Mouse (Mus musculus): ENCODE data around the gene 2510002D24Rik.

Gene 2510002D24Rik

DNA sequence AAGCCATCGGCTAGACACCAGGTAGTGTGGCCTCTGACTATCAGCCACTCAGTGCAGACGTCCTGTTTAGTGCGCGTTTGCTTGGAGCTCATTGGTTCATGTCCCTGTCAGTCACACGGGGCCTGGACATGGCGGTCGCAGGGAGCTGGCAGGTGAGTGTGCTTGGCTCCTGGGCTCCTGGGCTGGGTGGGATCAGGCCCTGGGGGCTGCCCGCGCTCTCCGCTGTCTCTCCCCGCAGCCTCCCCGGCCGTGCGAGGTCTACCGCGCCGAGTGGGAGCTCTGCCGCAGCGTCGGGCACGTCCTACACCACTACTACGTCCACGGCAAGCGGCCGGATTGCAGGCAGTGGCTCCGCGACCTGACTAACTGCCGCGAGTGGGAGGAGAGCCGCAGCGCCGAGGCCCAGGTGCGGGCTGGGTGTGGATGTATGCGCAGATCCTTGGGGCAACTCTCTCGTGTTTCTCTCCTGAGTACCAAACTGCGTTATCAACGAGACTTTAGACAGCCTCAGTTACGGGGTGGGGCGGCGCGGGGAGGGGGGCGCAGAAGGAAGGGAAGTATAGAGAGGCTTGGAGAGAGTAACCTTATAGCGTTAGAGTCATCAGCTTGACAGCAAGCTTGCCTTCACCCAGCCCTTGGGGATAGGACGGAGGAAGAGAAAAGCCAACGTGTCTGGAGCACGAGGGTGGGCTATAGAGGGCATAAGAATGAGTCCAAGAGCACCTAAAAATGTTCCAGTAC, at the start of gene 2510002D24Rik, which contains the start of gene Gm28539:
Gene 2510002D24Rik (plus strand): TSS at position 111 of the 741 bp plus-strand sequence.
Gene Gm28539 (plus strand): TSS at position 117 of the 741 bp plus-strand sequence.
- DNase-seq (ENCODE audit: low read depth, low spot score), result peak; percentile 98

DNA sequence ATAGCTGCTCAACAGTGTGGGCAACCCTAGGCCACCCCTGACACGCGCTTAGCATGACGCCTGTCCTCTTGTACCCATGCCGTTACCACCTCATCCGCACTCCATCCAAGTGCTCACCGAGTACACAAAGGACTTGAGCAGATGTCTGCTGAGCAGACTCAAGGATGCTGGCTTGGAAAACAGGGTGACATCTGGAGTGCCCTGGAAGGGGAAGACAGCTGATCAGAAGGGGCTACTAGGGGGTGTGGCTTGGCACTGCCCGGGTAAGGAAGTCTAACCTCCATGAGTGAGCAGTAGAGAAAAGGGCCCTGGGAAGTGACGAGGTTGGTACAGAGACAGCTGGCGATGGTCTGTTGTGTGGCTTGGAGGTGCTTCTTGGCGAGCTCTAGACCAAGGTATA, 49.7 kb upstream of the 2510002D24Rik start:
- DNase-seq (ENCODE audit: low read depth, low spot score), result no peak

DNA sequence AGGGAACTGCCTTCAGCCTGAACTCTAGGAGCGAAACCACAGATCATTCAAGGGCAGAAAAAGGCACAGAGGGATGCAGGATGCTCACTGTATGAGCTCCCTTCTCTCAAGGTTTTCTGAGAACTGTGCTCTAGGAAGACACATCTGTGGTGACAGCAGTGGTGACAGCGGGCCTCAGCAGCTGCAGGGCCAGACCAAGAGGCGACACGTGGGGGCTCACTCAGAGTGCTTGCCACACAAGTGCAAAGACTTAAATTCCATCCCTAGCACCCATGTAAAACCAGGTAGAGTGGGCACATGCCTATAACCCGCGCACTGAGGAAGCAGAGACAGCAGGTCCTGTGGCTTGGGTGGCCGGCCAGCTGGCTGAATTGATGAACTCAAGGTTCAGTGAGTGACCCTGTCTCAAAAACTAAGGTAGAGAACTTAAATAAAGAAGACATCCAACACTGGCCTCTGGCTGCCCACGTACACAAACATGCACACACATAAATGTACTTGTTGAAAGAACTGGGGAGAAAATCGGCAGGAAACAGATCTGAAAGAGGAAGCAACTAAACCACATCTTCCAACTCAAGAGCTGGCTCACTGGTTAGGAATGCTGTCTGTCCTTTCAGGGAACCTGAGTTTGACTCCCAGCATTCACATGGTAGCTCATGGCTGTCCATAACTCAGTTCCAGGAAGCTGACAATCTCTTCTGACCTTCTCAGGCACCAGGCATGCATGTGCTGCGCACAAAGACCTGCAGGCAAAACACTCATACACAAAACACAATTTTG, 47.6 kb upstream of the 2510002D24Rik start:
- no peak for DNase-seq (ENCODE audit: low read depth, low spot score)

DNA sequence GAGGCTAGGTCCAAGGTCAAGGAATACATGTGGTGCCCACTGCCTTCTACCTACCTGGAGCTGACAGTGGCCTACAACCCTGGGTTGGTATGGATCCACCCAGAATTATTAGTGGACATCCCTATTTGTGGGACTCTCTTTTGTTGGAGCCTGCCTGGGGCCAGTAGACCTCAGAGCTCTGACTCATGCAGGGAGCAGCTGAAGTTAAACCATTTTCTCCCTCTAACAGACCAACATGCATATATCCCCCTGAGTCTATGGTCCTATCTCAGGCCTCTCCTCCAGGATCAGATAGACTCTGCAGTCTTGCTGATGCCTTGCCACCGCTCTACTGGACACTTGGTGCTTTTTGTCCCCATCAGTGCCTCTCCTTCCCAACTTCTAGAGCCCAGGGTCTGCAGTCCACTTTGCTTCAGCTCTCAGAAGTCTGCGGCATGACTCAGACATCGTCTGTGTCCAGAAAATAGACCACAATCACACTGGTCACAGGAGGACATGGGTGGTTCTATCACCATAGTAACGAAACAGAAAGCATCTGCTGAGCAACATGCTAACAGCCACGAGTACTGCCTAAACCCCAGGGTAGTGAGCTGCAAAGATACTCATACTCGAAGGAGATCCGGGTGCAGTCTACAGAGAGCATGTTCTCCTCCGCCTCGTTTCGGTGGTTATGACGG, 41.0 kb upstream of the 2510002D24Rik start:
- DNase-seq (ENCODE audit: low read depth, low spot score), result no peak

DNA sequence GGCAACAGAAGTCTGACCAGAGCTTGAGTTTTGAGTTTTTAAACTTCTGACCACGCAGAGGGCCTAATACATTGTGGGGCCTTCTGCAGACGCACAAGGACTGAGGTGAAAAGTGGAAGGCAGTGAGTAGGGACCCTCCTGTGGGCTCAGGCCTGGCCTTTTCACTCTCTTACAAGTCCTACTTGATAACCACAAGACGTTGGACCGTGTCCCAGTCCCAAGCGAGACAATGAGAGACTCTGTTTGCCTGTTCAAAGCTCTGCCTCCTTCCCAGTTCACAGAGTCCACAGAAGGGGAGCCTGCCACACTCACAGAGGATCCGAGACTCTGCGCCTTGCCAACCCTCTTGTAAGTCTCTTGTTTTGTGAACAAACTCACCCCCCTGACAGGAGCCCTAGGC, 39.7 kb upstream of the 2510002D24Rik start:
- no peak for DNase-seq (ENCODE audit: low read depth, low spot score)

DNA sequence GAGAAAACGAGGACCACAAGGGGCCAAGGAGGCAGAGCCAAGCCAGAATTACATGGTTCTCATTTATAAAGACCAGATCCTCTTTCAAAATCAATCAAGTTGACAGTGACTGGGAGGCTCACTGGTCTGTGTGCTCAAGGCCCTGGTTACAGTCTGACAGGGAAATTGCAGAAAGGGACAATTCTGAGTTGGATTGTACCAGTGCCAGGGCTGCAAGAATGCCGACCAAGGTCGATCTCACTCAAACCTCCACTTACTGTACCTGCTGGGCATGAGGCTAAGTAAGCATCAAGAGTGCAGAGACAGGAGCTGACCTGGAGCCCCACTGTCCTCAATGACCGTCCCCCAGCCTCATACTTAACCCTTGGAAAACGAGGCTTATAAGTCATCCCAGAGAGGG, 38.2 kb upstream of the 2510002D24Rik start:
- no peak for DNase-seq (ENCODE audit: low read depth, low spot score)

DNA sequence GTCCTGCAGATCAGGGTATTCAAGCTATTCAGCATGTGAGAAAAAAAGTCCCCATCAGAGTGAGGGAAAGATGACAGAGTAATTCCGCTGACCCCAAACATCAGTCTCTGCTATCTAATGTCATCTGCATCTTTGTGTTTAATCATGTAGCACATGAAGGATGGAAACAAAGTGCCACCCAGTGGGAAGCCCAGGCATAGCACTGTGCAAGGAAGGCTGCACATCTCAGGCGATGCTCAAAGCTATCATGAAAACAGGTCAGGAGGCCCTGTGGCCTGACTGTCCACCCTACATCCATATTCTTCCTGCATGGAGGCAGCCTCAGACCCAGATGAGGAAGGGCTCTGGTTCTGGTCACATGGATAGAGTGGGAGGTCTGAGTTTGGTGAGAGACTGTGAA, 37.5 kb upstream of the 2510002D24Rik start:
- peak; percentile 42 for DNase-seq (ENCODE audit: low read depth, low spot score)

DNA sequence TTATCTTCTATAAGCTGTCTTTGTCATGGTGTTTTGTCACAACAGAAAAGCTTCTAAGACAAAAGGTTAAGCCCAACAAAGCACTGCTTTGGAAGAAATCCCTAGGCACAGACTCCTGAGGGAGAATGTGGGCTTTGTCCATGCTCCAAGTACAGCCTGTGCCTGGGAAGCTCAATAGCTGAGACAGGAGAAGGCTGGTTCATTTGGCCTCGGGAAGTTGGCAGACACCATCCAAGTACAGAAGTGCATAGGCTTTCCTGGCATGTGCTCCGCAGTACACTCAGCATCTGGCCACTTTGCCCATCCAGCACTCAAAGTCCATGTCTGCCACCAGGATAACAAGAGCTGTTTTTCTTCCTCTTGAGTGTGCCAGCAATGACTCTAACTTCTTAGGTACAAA, 30.6 kb upstream of the 2510002D24Rik start:
- no peak for DNase-seq (ENCODE audit: low read depth, low spot score)

DNA sequence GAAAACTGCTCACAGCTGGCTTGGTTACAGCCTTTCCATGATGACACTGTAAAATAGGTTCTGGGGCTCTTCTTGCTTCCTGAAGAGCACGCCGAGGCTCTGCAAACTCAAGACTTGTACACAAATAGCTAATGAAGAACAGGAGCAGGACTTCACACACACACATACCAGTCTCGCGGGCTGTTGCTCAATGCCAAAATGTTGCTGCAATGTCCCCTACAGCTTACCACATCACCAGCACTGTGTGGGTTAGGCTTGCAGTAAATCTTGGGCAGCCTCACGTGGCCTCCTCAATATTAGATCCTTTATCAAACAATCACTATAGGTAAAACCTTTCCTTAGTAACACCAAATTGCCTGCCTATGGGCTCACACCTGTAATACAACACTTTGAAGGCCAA, 27.4 kb upstream of the 2510002D24Rik start:
- no peak for DNase-seq (ENCODE audit: low read depth, low spot score)

DNA sequence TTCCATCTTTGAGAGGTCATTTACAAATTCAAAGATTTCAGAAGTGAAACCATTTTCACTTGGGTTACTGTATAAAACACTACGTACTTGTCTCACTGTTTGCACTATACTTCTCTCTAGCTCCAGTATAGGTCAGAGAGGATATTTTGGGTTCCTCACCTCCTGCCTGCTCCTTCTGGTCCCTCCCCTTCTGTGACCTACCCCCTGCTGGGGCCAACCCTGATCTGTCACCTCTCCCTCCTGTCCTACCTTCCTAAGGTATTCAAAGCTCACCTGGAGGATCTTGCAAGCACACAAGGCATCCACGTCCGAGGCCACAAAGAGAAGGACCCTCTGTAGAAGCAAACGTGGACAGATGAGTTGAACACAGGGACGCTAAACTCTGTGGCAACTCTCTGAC, 25.3 kb upstream of the 2510002D24Rik start:
- peak; percentile 52 for DNase-seq (ENCODE audit: low read depth, low spot score)

DNA sequence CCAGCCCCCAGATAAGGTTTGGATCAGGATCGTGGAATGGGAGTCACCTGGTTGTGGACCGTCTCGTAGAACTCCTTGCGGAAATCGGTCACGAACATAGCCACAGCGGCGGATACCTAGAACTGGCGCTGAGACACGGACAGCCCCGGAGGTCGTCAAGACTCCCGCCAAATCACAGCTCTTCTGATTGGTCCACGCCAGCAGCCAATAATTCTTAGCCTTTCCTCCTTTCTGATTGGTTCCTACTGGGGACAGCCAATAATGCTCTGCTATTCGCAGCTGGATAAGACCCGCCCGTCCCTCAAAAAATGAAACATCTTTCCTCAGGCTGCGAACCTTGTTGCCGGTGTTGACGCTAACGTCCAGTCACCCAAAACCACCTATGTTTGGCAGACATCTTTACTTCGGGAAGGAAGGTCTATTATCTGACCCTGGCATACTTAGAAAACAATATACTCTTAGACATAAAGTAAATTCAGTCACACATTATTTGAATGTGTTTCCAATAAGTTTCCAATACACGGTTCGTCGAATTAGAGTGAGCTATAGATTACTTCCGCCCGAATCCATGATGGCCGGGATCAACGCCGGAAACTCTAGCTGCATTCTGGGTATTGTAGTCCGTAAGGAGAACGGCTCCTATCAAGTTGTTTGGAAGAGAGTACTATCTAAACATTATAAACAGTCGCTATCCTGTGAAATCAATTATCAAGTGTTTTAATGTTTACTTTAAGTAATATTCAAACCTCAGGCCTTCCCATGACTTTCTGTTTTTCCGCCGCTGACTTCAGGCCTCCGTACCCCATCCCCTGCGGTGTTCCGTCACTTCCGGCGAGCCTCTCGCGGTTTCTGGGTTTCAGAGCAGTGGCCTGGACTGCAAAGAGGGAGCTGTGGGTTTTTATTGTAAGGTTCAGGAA, 24.7 kb upstream of the 2510002D24Rik start, which contains the start of the genes Ufd1 and Cdc45:
Gene Ufd1 (plus strand): TSS at position 312 of the 917 bp plus-strand sequence.
Gene Cdc45 (minus strand): TSS at position 520 of the 917 bp plus-strand sequence.
- DNase-seq (ENCODE audit: low read depth, low spot score), result peak; percentile 97

DNA sequence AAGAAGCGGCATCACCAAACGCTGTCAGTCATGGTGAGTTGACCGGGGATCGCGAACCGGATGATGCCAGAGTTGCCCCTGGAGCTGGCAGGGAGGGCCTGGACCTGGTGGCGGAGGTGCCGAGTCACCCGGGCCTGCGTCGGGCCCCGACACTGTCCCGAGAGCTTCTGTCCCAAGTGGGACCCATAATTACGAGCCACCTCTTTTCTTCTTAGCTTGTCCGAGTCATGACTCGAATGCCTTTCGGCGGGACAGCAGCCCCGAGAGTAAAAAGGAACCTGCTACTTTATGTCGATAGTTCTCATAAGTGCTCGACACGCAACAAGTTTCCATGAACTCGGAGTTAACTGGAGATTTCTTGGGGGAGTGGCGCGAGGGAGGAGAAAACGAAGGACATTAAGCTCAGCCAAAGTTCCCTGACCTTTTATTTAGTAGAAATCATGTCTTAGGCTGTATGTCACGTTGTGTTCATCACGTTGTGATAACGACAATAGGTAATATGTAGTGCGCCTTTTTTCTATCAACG, 23.9 kb upstream of the 2510002D24Rik start:
- DNase-seq (ENCODE audit: low read depth, low spot score), result no peak

DNA sequence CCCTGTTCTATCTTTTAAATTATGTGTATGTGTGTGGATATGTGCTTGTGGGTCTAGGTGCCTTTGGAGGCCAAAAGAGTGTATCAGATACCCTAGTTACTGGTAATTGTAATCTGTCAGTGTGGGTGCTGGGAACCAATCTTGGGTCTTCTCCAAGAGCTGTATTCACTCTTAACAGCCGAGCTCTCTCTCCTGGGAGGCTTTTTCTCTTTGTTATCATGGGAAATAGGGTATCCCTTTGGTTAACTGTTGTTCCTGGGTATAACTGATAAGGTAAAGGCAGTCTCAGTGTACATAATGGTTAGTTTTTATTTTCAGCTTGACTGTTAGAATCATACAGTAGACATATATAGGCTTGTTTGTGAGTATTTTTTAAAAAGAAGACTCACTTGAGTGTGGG, 14.0 kb upstream of the 2510002D24Rik start:
- DNase-seq (ENCODE audit: low read depth, low spot score), result no peak

DNA sequence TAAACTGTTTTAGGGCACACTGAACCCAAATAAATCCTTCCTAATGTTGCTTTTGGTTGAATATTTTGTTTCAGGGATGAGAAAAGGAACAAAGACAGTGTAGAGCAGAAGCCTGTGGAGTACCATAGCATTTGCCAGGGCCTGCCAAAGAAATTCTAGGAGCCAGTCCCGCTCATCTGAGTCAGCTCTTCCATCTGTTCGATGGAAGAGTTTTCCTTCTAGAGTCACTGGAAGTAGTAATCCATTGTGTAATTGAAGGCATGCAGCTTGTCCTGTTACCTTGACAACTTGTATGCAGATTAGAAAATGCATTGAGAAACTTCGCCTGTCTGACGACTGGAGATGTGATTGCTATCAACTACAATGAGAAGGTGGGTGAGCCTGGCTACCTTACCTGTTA, 13.5 kb upstream of the 2510002D24Rik start:
- DNase-seq (ENCODE audit: low read depth, low spot score), result no peak

DNA sequence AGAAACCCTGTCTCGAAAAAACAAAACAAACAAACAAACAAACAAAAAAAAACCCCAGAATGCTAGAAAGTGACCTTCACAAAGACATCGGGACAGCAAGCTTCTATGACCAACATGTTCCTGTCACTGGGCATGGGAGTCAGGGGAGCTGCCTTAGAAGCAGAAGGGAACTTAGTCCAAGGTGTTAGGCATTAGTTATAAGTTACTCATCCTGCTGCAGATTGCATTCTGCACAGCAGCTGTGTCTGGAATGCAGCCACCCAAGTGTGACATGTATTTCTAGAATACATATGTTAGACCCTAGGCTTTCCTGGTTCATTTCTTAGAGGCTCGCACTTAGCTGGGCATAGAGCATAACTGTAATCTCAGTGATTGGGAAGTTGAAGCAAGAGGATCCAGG, 7.7 kb upstream of the 2510002D24Rik start:
- DNase-seq (ENCODE audit: low read depth, low spot score), result no peak

DNA sequence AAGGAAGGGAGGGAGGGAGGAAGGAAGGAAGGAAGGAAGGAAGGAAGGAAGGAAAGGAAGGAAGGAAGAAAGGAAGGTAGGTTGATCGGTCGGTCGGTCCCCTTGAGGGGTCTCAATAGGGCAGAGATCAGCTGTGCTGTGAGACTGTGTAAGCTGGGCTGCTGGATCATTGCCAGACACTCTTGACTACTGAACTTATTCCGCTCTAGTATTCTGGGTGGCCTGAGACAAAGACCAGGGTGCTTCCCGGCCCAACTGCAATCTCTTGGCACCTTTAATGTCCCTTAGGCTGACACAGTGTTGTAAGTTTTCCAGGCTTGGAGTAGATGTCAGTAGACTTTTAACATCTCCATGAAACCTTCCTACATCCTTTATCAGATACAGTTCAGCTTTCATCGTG, 7.3 kb upstream of the 2510002D24Rik start:
- DNase-seq (ENCODE audit: low read depth, low spot score), result no peak

DNA sequence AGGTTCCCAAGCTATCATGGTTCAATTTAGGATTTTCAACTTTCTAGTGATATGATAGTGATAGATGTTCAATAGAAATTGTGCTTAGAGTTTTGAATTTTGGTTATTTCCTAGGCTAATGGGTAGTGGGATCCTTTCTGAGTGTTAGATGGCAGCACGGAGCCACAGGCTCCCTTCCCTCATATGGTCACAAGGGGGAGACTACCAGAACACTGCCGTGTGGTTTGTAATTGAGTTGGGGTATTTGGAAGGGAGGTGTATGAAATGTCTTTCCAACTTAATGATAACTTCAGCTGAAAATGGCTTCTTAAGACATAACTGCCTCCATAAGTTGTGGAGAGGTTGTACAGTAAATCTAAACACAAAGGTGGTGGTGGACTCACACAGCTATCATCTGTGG, 2.9 kb upstream of the 2510002D24Rik start:
- DNase-seq (ENCODE audit: low read depth, low spot score), result no peak

DNA sequence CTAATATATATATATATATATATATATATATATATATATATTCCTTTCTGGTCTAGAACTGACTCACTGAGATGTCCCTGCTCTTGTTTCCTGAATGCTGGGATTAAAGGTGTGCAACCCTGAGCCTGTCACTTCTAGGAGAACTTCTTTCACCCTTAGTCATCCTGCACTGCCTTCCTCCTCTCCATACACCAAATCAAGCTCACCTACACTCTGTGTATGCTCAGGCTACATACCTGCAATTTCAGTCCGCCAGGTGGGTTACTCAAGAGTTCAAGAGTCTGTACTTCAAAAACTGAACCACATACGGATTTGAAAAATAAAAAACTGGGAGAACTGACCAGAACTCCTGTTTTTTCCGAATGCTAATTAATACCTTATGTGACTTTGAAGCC, 308 bp upstream of the 2510002D24Rik start:
- no peak for DNase-seq (ENCODE audit: low read depth, low spot score)

DNA sequence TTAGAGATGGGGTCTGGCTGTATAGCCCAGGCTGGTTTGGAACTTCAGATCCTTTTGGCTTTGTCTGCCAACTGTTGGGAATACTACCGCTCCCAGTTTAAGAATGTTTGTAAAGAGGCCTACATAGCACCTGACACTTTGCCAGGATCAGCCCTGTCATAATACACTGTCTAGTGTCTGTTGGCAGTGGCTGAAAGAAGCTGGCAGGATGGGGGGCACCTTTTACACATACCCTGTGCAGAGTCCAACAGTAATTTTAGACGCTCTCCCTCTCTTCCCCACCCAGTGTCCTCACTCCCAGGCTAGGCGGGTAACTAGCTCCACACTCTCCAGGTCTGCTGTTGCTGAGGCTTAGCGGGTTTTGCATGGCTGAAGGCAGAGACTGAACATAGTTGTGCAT, 2.0 kb downstream of the 2510002D24Rik start:
- no peak for DNase-seq (ENCODE audit: low read depth, low spot score)

DNA sequence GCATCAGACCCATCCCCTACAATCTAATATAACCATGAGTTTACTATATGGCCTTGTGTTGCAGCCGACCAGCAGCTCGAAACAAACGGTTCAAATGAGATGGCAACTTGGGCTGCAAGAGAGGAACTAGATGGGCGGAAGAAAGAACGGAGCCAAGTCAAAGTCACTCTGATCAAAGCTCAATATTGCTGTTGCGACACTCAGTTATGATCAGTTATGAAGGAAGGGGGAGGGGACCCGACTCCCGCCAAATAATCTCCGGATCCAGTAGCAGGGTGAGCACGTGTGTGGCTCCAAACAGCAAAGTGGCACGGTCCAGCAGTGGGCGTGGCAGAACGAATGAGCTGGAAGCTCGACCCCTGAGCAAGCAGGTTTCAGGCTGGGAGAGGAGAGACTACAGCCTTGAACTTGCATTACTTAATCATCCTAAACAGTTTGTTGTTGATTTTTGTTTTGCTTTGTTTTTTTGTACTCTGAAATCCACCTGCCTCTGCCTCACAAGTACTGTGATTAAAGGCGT, 10.0 kb downstream of the 2510002D24Rik start:
- DNase-seq (ENCODE audit: low read depth, low spot score), result peak; percentile 27

Measured in ES-CJ7 (cell line).